In genomic region chr1:195016811-195017501, GRCm38 (mm10) we compare ENCODE assay signal across 9 mouse cellular contexts.
DNase-seq lines count a peak whose midpoint lies in the region; TF ChIP-seq lines count a peak whose summit lies in the region.
"Had no signal": no experiment of that assay in that cellular context is flagged by ENCODE, and none has a peak within 500 bp of the region (broad histone marks: within the 10 kb centered on the region; RNA-seq: fewer than 3 reads in every experiment).

No protein-coding gene starts in this region.

- TF ChIP-seq POLR2A in kidney, adult 2 months (IDR thresholded peaks at IDR 0.05; ENCODE audit: low read depth, low read length): no peak

- intact Hi-C loops in left cerebral cortex, postnatal 36 days (cut with DNase I): loop anchor here (2.0 kb wide), 1 partner anchor 40 kb away; no protein-coding TSS in a partner anchor

- H3K36me3 ChIP-seq in kidney, adult 2 months (ENCODE audit: control insufficient read depth, insufficient read depth, low read length): peaks cover 1% of the 10 kb centered on the region; the same call in 1 of the 2 replicates

- peak; percentile 57 for TF ChIP-seq CTCF in kidney, adult 2 months (conservative IDR thresholded peaks at IDR 0.05; ENCODE audit: insufficient read depth, insufficient read length, low read depth, low read length)

- DNase-seq in embryo, embryonic 10 days (ENCODE audit: low spot score): peak; percentile 24
- no peak for DNase-seq in embryo, embryonic 9.5 days (ENCODE audit: extremely low spot score)
- peak; percentile 79 for DNase-seq in cerebellum, adult 8-10 months
- DNase-seq in heart, adult 18-20 months: peak; percentile 82 to 87
- DNase-seq in kidney, adult 2 months: peak; percentile 88
- peak; percentile 76 to 77 for DNase-seq in left cerebral cortex, postnatal 36 days (ENCODE audit: low spot score in 2 of 2)
- DNase-seq in retina, embryonic 14.5 days (ENCODE audit: low spot score): peak; percentile 56
- DNase-seq in thymus, postnatal 14 days: no peak

- peaks cover 40% of the 10 kb centered on the region for H3K4me1 ChIP-seq in kidney, adult 2 months (ENCODE audit: control insufficient read depth, insufficient read depth, low read length)

- H3K27ac ChIP-seq in kidney, adult 2 months (ENCODE audit: insufficient read depth, low read depth, low read length): peak overlapping the region; percentile 81

- 27% methylated on average over 11 of the region's 11 CpGs for WGBS in kidney, adult 2 months

- no peaks in the 10 kb centered on the region for H3K27me3 ChIP-seq in kidney, adult 2 months (replicated peaks; ENCODE audit: control insufficient read depth, insufficient read depth, low read length)

- H3K4me3 ChIP-seq in kidney, adult 2 months (ENCODE audit: insufficient read depth, low read depth, low read length): peak overlapping the region; percentile 67
- H3K4me3 ChIP-seq: erythroblast, embryonic 14.5 days had no signal

Comparison
In these comparisons a context has a peak if more than half of its experiments do, and no peak if none do; other contexts are left out.
1. DNase-seq: peak in embryo, embryonic 10 days (single experiment), cerebellum, adult 8-10 months (single experiment), heart, adult 18-20 months (2 of 2), kidney, adult 2 months (single experiment), left cerebral cortex, postnatal 36 days (2 of 2) and retina, embryonic 14.5 days (single experiment); none in embryo, embryonic 9.5 days (single experiment) and thymus, postnatal 14 days (single experiment).